Mouse (Mus musculus): ENCODE measurements around the gene Taf10.

Taf10 gene

GRCm38 (mm10) chr7:105743926-105744590 lies at the start of gene Taf10:
TSS of gene Taf10 (minus strand) at chr7:105744361.
- peak; percentile 91 for DNase-seq (ENCODE audit: low spot score)

DNA sequence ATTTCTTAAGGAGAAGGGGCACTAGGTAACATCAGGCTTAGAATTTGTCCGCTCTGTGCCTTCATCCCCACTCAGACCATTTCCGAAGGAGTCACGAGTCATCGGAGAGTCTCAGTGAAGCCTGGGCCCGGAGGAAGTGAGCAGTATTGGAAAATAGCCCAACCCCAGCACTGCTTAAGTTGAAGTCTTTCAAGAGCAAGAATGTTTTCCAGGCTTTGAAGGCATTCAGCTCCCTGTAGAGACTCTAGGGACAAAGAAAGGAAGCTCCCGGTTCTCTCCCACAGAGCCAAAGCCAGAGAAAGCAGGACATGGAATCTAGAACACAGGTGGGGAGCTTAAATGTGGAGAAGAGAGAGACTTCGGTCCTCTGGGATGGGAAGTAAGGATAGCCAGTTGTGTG lies 49.5 kb upstream of the Taf10 start:
- DNase-seq (ENCODE audit: low spot score), result no peak

GRCm38 (mm10) chr7:105791147-105791546 lies 47.0 kb upstream of the Taf10 start:
- no peak for DNase-seq (ENCODE audit: low spot score)

GRCm38 (mm10) chr7:105787285-105788140 lies 43.4 kb upstream of the Taf10 start, which contains the start of gene Dchs1:
TSS of gene Dchs1 (minus strand) at chr7:105787654.
- DNase-seq (ENCODE audit: low spot score), result peak; percentile 60

GRCm38 (mm10) chr7:105786506-105787284 lies 42.5 kb upstream of the Taf10 start:
- DNase-seq (ENCODE audit: low spot score), result no peak

- DNase-seq (ENCODE audit: low spot score), result no peak
These were observed 40.4 kb upstream of the Taf10 start for GRCm38 (mm10) chr7:105784556-105784955.

- DNase-seq (ENCODE audit: low spot score), result no peak
These were observed 39.7 kb upstream of the Taf10 start for GRCm38 (mm10) chr7:105783861-105784260.

- DNase-seq (ENCODE audit: low spot score), result peak; percentile 39
These were observed 34.5 kb upstream of the Taf10 start for GRCm38 (mm10) chr7:105778553-105779265.

DNA sequence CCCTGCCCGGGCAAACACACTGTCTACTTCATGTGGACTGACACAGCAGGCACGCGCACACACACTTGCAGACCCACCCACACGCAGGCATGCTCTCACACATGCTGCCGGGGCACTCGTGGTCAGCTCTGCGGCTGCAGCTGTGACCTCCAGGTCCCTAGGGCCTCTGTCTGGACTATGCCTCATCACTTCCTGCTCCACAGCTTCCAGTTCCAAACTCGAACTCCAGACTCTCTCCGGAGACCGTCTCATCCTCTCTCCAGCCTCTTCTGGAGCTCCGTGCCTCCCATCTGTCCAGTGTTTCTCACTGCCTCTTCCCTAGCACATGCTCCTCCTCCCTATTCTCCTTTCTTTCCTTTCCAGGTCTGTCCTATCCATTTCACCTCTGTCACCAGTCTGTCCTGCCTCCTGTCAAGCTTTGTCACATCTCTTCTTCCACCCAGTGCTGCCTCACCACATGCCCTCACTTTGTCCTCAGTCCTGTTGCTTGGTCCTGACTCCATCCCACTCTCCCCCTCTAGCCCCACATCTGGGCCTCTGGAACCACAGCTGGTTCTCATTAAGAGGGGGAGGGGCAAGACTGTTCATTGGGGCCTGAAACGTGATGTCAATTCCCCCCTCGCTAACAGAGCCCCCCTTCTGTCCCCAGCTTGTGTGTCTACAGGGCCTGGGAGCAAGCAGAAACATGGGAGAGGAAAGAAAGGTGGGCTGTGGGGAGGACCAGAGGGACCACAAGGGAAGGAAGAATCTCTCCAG lies 33.8 kb upstream of the Taf10 start:
- DNase-seq (ENCODE audit: low spot score), result peak; percentile 43

- DNase-seq (ENCODE audit: low spot score), result no peak
These were observed 33.2 kb upstream of the Taf10 start for GRCm38 (mm10) chr7:105777316-105777715.

GRCm38 (mm10) chr7:105776026-105776425 lies 31.9 kb upstream of the Taf10 start:
- no peak for DNase-seq (ENCODE audit: low spot score)

DNA sequence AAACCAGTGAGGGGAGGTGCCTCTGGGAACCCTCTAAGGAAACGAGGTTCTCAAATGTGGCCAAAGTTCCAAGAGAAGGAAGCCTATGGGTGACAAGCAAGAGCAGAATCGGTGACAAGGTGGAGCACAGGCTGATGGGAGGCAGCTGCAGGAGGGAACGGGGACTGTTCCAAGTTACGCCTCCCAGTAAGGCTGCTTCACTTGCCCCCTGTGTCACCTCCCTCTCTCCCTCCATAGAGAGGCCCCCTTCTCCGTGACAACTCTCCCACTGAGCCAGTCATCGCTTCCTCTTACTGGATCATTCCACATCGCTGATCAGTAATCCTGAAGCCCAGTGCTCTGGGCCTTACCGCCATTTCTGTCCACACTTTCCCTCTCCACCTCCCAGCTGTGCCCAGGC lies 30.5 kb upstream of the Taf10 start:
- DNase-seq (ENCODE audit: low spot score), result no peak

DNA sequence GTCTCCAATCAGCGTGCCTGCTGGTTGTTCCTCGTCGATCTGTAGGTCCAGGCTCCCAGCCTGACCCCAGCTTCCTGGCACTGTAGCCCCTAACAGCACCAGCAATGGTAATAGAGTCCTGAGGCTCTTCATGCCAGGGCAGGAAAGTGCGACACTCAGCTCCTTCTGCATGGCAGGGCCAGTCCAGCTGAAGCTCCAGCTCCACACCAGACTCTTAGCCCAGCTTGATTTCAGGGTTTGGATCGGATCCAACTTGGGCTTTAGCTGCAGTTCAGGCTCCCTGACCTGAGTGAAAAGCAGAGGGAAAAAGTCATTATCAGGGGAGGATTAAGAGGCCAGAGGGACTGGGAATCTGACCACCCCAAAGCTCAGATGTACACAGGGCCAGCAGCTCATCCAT lies 28.9 kb upstream of the Taf10 start:
- DNase-seq (ENCODE audit: low spot score), result no peak

GRCm38 (mm10) chr7:105772331-105772730 lies 28.2 kb upstream of the Taf10 start:
- DNase-seq (ENCODE audit: low spot score), result no peak

DNA sequence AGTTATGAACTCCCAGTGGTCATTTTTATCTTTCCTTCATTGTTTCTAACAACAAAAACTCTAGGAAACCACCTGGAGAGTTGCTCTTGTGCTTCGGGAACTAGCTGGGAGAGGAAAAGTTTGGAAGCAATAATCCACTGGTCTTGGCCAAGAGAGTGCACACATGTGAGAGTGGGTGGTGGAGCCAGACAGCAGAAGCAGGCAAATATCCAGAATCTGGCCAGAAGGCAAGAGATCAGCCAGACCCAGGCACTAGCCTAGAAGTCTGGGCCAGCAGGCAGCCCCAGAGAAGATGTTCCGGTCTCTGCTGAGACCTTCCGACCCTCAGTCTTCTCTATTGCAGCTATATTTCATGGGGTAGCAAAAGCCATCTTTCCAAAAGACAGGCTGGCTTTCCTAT lies 25.8 kb upstream of the Taf10 start:
- no peak for DNase-seq (ENCODE audit: low spot score)

DNA sequence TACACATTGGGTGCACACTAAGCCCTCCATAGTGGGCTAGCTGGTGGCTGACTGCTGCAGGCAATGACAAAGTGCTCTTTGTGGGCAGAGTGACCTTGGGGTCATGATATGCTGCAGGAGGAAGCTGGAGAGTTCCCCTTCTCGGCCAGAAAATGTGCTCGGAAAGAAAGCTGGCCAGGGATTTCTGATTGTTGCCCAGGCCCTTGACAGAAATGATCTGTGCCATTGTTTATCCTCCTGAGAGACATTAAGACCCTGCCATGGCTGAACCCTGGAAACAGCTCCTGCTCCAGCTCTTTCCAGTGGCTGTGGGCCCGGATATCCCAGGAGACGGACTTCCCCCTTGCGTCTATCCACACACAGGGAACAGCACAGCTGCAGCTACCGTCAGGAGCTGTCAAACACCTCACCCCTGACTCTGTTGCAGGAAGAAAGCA lies 23.6 kb upstream of the Taf10 start:
- DNase-seq (ENCODE audit: low spot score), result peak; percentile 26

- DNase-seq (ENCODE audit: low spot score), result no peak
These were observed 20.2 kb upstream of the Taf10 start for GRCm38 (mm10) chr7:105764331-105764730.

DNA sequence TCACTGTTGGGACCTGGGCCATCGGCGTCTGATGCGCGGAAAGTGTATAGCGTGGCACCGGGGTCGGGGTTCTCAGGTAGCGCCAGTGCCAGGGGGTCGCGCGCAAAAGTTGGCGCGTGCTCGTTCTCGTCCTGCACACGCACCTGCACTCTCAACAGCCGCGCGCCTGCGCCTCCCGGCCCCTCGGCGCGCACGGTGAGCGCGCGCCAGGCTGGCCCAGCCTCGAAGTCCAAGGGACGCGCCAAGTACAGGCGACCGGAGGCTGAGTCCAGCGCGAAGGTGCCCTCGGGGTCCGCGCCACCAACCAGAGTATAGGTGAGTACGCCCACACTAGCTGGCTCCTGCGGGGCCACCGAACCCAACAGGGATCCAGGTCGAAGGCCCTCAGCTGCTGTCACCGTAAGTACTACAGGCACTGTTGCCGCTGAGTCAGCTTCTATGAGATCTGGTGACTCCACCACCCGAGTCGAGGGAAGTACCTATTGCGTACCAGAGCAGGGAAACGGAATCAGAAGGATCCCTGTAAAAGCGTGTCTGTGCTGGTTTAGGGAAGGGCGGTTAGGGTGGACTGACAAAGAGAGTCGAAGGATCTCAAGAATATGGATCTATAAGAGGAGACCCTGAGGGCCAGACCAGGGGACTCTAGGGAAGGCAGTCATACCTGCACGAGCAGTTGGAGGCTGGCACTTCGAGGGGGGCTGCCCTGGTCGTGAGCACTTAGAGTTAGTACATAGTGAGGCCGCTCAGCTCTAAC lies 18.5 kb upstream of the Taf10 start:
- no peak for DNase-seq (ENCODE audit: low spot score)

- peak; percentile 48 for DNase-seq (ENCODE audit: low spot score)
These were observed 17.8 kb upstream of the Taf10 start for GRCm38 (mm10) chr7:105761813-105762484.

DNA sequence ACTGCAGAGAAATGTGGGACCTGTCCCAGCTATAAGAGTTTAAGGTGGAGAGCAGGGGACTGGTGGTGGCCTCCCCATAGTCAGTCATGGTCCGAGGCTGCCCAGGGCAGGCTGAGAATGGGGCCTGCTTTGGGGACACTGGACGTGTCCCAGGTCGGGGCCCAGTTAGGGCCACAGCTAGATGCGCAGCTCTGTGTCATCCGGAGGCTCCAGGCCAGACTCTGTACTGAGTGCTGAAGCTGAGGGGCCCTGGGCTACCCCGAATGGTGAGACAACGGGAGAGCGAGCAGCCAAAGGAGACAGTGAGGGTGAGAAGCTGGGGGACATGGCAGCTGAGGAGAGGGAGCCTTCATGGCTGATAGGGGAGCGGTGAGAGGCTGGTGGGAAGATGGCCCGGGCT lies 9.1 kb upstream of the Taf10 start:
- no peak for DNase-seq (ENCODE audit: low spot score)
